Mouse (Mus musculus) intestine, embryonic 15.5 days (tissue): Measurements from ENCODE around the gene Nfkb1. TPM values are rescaled to one million over a fixed set of nuclear protein-coding genes. Genes with fewer than 3 reads are reported as not detected.

ENCODE experiments used
- polyA plus RNA-seq: library from polyadenylated mRNA; unstranded; fragments of >200 nt; fragmentation: Nextera tagmentation; extraction: Ambion mirVana; gene quantifications from 2 replicates; pipeline ENCODE4 v1.2.1, GENCODE M21; 2015

The Nfkb1 gene
- polyA plus RNA-seq, 1 experiment from 2014 or later, result 19.7 TPM

Other genes starting within 250 kb of the Nfkb1 start
- gene Manba, start 205.9 kb downstream of the Nfkb1 start, polyA plus RNA-seq, result 17.2 and 18.0 TPM in 2 replicates
- gene Slc39a8, start 133.7 kb upstream of the Nfkb1 start, polyA plus RNA-seq, result 24.3 and 25.3 TPM in 2 replicates